Mouse (Mus musculus): ENCODE data around the gene Ddr2. TPM values are rescaled to one million over a fixed set of nuclear protein-coding genes. Genes with fewer than 3 reads are reported as not detected.
"Not testable (repeated sequence)": the region's sequence is repeated elsewhere in the genome, so short reads cannot be mapped to it uniquely, and the experiment has no call there.

Ddr2 gene
- polyA plus RNA-seq, 1 experiment from 2014 or later: 12.0 TPM

DNA sequence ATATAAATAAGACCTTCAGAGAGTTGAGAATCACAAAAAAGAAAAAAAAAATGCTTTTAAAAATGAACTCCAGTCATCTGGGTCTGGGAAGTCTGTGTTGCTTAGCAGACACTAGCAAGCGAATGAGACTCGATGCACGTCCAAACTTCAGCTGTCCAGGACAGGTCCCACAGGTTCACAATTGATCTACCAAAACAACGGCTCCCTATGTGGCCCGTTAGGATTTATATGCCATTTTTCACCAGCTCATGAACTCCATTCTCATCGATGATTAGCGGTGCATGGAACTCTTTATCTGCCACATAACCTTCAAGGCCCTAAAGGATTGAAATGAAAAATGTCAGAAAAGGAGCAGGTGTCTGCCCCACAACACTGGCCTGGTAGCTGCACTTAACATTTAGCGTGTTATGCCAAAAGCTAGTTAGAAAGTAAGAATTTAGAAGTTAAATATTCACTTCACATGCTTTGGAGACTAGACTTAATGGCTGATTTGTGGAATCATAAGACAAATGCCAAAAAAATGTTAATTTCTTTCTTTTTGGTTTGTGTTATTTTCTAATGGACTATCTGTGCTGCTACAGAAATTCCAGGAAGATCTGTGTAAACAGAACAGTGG, 31.8 kb upstream of the Ddr2 start:
- H3K36me3 ChIP-seq: peaks cover 23% of the 10 kb centered on the region
- no peak for ATAC-seq (replicated peaks; ENCODE audit: insufficient number of reproducible peaks, insufficient read depth, low FRiP score, low read depth)
- no peak overlapping the region for H3K4me3 ChIP-seq
- H3K4me2 ChIP-seq: no peak overlapping the region
- no peak overlapping the region for H3K9ac ChIP-seq
- 92% methylated on average over 8 of the region's 8 CpGs for WGBS
- no peaks in the 10 kb centered on the region for H3K27me3 ChIP-seq
- no peaks in the 10 kb centered on the region for H3K4me1 ChIP-seq (replicated peaks)
- H3K27ac ChIP-seq: no peak overlapping the region
- H3K9me3 ChIP-seq (replicated peaks): no peaks in the 10 kb centered on the region

- Histone ChIP-seq H3K9me3 (replicated peaks) (no peaks in the 10 kb centered on the region), H3K4me2 (no peak overlapping the region), H3K4me3 (no peak overlapping the region), H3K36me3 (peaks cover 23% of the 10 kb centered on the region), H3K9ac (no peak overlapping the region), H3K27ac (no peak overlapping the region), H3K4me1 (replicated peaks) (no peaks in the 10 kb centered on the region), H3K27me3 (no peaks in the 10 kb centered on the region)
- ATAC-seq (replicated peaks; ENCODE audit: insufficient number of reproducible peaks, insufficient read depth, low FRiP score, low read depth): no peak
- WGBS: 94% methylated on average over 5 of the region's 5 CpGs
These were observed 31.1 kb upstream of the Ddr2 start for GRCm38 (mm10) chr1:170141626-170142025.

DNA sequence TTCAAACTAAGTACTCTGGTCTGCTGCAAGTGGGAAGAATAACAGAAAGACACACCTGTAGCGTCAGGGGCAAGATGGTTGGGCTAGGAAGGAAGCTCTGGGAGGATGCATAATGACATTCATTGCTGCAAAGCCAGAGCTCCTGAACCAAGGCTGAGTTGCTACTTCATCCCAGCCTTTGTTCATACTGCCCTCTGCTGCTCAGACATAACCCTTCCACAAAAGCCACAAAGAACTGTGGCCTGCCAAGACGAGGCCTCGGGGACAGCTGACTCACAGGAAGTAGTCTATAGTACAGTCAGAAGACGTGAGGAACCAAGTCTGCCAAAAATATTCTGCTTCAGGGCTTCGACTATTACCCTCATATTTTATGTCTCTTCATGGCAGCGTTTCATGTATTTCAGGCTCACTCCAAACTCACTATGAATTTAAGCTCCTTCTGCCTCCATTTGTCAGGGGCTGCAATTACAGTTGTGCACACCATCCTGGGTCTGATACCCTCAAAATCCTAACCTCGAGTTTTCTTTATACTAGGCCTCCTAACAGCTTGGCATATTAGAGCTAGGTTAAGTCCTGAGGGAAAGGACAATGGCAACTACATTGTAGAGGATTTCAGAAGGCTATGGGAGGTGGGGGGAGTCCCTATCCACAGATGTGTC, 25.9 kb upstream of the Ddr2 start:
- H3K9ac ChIP-seq: no peak overlapping the region
- WGBS: 15% methylated on average over 7 of the region's 7 CpGs
- no peaks in the 10 kb centered on the region for H3K4me1 ChIP-seq (replicated peaks)
- peaks cover 4% of the 10 kb centered on the region; the same call in 1 of the 2 replicates for H3K36me3 ChIP-seq
- peak; percentile 76; the same call in 1 of the 2 replicates for ATAC-seq (replicated peaks; ENCODE audit: insufficient number of reproducible peaks, insufficient read depth, low FRiP score, low read depth)
- no peak overlapping the region for H3K4me2 ChIP-seq
- H3K4me3 ChIP-seq: no peak overlapping the region
- H3K27me3 ChIP-seq: no peaks in the 10 kb centered on the region
- no peaks in the 10 kb centered on the region for H3K9me3 ChIP-seq (replicated peaks)
- H3K27ac ChIP-seq: no peak overlapping the region

GRCm38 (mm10) chr1:170134264-170134663, 23.7 kb upstream of the Ddr2 start:
- no peak overlapping the region for H3K4me2 ChIP-seq
- 80% methylated on average over 8 of the region's 8 CpGs for WGBS
- H3K9me3 ChIP-seq (replicated peaks): no peaks in the 10 kb centered on the region
- no peak for ATAC-seq (replicated peaks; ENCODE audit: insufficient number of reproducible peaks, insufficient read depth, low FRiP score, low read depth)
- no peak overlapping the region for H3K27ac ChIP-seq
- H3K36me3 ChIP-seq: no peaks in the 10 kb centered on the region
- H3K4me3 ChIP-seq: no peak overlapping the region
- no peaks in the 10 kb centered on the region for H3K27me3 ChIP-seq
- H3K4me1 ChIP-seq (replicated peaks): no peaks in the 10 kb centered on the region
- H3K9ac ChIP-seq: no peak overlapping the region

DNA sequence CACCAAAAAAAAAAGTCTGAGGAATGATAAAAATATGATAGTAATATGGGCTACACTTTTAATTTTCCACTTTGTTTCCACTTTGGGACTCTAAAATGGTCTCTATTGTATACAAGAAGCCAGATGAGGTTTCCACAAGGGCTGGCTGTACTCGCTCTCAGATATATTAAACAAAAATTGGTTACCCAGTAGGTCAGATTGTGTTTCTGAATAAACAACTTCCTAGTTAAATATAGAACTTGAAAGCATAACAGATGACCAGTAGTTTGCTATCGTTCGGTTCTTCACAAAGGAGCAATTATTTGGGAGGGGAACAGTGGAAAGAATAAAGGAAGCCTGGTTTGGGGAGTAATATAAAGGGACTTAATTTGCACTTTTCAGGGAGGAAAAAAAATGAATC, 20.4 kb upstream of the Ddr2 start:
- H3K27me3 ChIP-seq: no peaks in the 10 kb centered on the region
- no peak overlapping the region for H3K27ac ChIP-seq

DNA sequence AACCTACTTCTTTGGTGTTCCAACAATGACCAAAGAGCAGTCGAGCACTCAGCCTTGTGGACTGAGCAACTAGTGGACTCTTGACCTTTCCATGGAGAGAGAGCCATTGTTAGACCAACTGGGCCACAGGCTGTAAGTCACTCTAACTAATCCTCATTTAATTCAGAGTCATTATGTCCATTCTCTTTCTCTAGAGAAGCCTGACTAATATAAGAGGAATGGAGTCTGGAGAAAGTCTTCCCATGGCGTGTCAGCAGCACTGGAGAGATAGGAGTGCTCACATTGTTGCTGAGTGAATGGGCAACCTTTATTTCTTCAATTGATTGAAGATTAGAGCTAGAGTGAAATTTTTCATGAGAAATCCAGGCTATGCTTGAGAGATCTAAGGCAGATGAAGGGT, 14.1 kb upstream of the Ddr2 start:
- H3K4me3 ChIP-seq: no peak overlapping the region
- 81% methylated on average over 2 of the region's 2 CpGs for WGBS
- H3K27me3 ChIP-seq: no peaks in the 10 kb centered on the region
- no peaks in the 10 kb centered on the region for H3K9me3 ChIP-seq (replicated peaks)
- ATAC-seq (replicated peaks; ENCODE audit: insufficient number of reproducible peaks, insufficient read depth, low FRiP score, low read depth): no peak
- no peaks in the 10 kb centered on the region for H3K36me3 ChIP-seq
- no peak overlapping the region for H3K9ac ChIP-seq
- H3K4me2 ChIP-seq: no peak overlapping the region
- no peak overlapping the region for H3K27ac ChIP-seq
- no peaks in the 10 kb centered on the region for H3K4me1 ChIP-seq (replicated peaks)

More for the DNA sequence above, 20.4 kb upstream of the Ddr2 start:
- ATAC-seq (replicated peaks; ENCODE audit: insufficient number of reproducible peaks, insufficient read depth, low FRiP score, low read depth): no peak
- H3K4me3 ChIP-seq: no peak overlapping the region
- H3K36me3 ChIP-seq: no peaks in the 10 kb centered on the region
- no peak overlapping the region for H3K9ac ChIP-seq
- no peak overlapping the region for H3K4me2 ChIP-seq
- H3K9me3 ChIP-seq (replicated peaks): no peaks in the 10 kb centered on the region
- 67% methylated on average over 3 of the region's 3 CpGs for WGBS
- H3K4me1 ChIP-seq (replicated peaks): no peaks in the 10 kb centered on the region

DNA sequence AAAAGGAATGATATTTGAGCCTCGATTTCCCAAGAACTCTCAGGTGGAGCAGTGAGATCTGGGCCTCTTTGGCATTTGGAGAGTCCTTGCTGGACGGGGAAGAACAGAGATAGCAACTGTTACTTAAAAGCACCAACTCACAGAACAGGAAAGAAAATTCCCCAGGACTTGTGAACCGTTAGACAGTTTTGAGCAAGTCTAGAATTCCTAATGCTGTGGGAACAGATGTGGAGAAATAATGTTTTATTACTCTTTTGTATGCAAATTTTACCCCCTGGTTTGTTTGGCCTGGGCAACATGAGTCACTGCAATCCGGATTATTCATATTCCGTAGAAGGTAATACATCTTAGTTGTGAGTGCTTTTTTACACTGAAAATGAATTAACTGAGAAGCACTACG, 3.1 kb upstream of the Ddr2 start:
- Histone ChIP-seq H3K4me2 (no peak overlapping the region), H3K4me3 (no peak overlapping the region), H3K4me1 (replicated peaks) (no peaks in the 10 kb centered on the region; the same call in 1 of the 2 replicates), H3K36me3 (no peaks in the 10 kb centered on the region), H3K9me3 (replicated peaks) (no peaks in the 10 kb centered on the region), H3K27me3 (no peaks in the 10 kb centered on the region), H3K27ac (no peak overlapping the region), H3K9ac (no peak overlapping the region)
- ATAC-seq (replicated peaks; ENCODE audit: insufficient number of reproducible peaks, insufficient read depth, low FRiP score, low read depth): no peak
- 71% methylated on average over 6 of the region's 6 CpGs for WGBS

GRCm38 (mm10) chr1:170112261-170112660, 1.7 kb upstream of the Ddr2 start:
- no peak overlapping the region for H3K4me2 ChIP-seq
- 88% methylated on average over 10 of the region's 10 CpGs for WGBS

DNA sequence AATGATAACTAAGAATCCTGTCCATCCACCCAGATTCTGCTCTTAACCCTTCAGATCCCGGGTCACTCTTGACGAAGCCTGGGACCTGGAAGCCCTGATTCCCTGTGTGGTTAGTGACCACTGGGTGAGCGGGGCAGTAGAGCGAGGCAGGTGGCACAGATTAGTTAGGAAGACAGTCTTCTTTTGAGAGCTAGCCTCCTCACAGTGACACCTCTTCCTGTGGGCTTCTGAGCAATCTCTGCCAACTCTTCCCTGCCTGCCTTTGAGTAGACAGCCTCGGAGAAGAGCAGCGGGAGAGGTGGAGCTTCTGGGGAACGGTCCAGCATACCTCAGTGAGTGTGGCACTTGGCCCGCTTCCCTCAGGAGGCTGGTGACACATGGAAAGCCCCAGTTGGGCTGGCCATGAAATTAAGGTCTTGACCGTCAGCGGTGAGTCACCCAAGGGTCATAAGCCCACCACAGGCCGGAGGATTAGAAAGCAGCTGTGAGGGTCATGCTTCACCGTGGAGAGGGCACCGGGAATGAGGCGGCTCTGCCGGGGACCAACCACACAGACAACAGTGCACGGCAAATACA, 1.2 kb upstream of the Ddr2 start:
- Histone ChIP-seq H3K4me2 (no peak overlapping the region; the same call in 1 of the 2 replicates), H3K36me3 (no peaks in the 10 kb centered on the region), H3K4me3 (no peak overlapping the region), H3K9ac (no peak overlapping the region), H3K4me1 (replicated peaks) (no peaks in the 10 kb centered on the region; the same call in 1 of the 2 replicates), H3K9me3 (replicated peaks) (no peaks in the 10 kb centered on the region), H3K27ac (no peak overlapping the region), H3K27me3 (no peaks in the 10 kb centered on the region)
- 76% methylated on average over 16 of the region's 16 CpGs for WGBS
- no peak for ATAC-seq (replicated peaks; ENCODE audit: insufficient number of reproducible peaks, insufficient read depth, low FRiP score, low read depth)

More at GRCm38 (mm10) chr1:170112261-170112660, 1.7 kb upstream of the Ddr2 start:
- no peaks in the 10 kb centered on the region for H3K36me3 ChIP-seq
- ATAC-seq (replicated peaks; ENCODE audit: insufficient number of reproducible peaks, insufficient read depth, low FRiP score, low read depth): no peak
- H3K4me3 ChIP-seq: no peak overlapping the region
- H3K27me3 ChIP-seq: no peaks in the 10 kb centered on the region
- no peak overlapping the region for H3K27ac ChIP-seq
- no peak overlapping the region for H3K9ac ChIP-seq
- no peaks in the 10 kb centered on the region for H3K9me3 ChIP-seq (replicated peaks)
- no peaks in the 10 kb centered on the region; the same call in 1 of the 2 replicates for H3K4me1 ChIP-seq (replicated peaks)

DNA sequence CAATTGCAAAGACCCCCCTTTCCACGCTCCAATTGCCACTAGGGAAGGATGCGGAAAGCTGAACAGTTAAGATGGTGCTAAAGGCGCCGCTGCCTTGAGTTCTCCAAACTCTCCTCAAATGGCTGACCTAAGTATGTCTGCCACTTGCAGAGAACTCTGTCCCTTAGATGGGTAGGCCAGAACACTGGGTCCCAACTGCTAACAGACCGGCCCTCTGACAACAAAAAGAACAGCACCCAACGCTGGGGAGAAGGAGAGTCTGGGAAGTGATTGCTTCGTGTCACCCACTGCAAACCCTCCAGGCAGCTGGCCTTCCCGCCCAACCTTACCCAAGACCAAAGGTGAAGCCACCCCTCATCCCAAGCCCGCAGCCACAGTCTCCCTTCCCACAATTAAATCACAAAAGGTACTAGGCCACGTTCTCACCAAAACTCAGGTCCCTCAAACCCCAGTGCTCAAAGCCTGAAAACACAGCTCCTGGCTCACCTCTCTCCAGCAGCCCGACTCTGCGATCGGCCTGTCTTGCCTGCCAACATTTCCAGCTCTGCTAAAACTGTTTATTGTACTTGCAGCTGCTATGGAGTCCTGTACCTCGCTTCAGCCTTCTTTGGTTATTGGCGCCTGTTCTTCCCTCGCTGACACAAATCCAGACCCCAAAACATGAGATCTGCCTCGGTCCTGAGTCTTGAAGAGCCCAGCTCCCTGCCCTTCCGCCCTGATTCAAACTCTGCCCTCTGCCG, 616 bp downstream of the Ddr2 start:
- 68% methylated on average over 19 of the region's 19 CpGs for WGBS
- Histone ChIP-seq H3K4me3 (peak overlapping the region; percentile 40), H3K27ac (peak overlapping the region; percentile 75), H3K9ac (0 out of 2 replicates have a peak overlapping the region, but pooled peaks have one; percentile 16), H3K4me2 (peak overlapping the region; percentile 41), H3K27me3 (no peaks in the 10 kb centered on the region), H3K36me3 (no peaks in the 10 kb centered on the region), H3K4me1 (replicated peaks) (no peaks in the 10 kb centered on the region; the same call in 1 of the 2 replicates), H3K9me3 (replicated peaks) (no peaks in the 10 kb centered on the region)
- no peak for ATAC-seq (replicated peaks; ENCODE audit: insufficient number of reproducible peaks, insufficient read depth, low FRiP score, low read depth)

DNA sequence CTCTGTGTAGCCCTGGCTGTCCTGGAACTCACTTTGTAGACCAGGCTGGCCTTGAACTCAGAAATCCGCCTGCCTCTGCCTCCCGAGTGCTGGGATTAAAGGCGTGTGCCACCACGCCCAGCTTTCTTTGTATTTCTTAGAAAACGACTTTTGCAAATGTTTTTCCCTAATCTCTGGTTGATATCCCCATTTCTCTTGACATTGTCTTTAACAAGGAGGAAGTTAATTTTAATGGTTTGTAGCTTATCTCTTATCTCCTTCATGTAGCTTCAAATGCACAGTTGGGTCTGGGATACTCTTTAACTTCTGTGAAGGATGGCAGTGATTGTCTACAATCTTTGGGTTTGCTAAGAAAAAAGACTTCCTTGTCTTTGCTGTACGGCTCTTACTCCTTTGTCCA, 7.7 kb downstream of the Ddr2 start:
- not testable (repeated sequence) for ATAC-seq (replicated peaks; ENCODE audit: insufficient number of reproducible peaks, insufficient read depth, low FRiP score, low read depth); H3K9ac ChIP-seq; H3K4me1 ChIP-seq (replicated peaks); H3K27me3 ChIP-seq; H3K4me3 ChIP-seq; H3K27ac ChIP-seq; H3K4me2 ChIP-seq; H3K9me3 ChIP-seq (replicated peaks); H3K36me3 ChIP-seq
- WGBS: 83% methylated on average over 6 of the region's 6 CpGs

Data from heart, embryonic 15.5 days (tissue).